Mouse (Mus musculus) neural tube, embryonic 15.5 days (tissue): ENCODE data around the gene B3gnt8. TPM values are rescaled to one million over a fixed set of nuclear protein-coding genes. Genes with fewer than 3 reads are reported as not detected.
A peak's percentile ranks its signal among the peaks of the same experiment; 100 is the strongest.
"Not testable (repeated sequence)": the region's sequence is repeated elsewhere in the genome, so short reads cannot be mapped to it uniquely, and the experiment has no call there.

Experiments
- ATAC-seq: fragments of 200-750 bp; cut with Nextera tagmentation; 2 replicates; pipeline ENCODE4 v1.8.0; 2017; ENCODE audit warnings: mild to moderate bottlenecking, moderate TSS enrichment, moderate library complexity; ENCODE audit not compliant: low FRiP score
- H3K27ac ChIP-seq: fragments of 300-500 bp; sonication (generic); replicated peaks from 2 replicates; pipeline ENCODE4 v1.5.1; 2015; ENCODE audit warnings: mild to moderate bottlenecking, inconsistent platforms
- H3K27me3 ChIP-seq: fragments of 300-500 bp; sonication (generic); replicated peaks from 2 replicates; pipeline ENCODE4 v1.6.1; 2015; ENCODE audit warnings: inconsistent platforms
- H3K36me3 ChIP-seq: fragments of 300-500 bp; sonication (generic); 2 replicates; pipeline ENCODE4 v1.6.1; 2015; ENCODE audit warnings: inconsistent platforms
- H3K4me1 ChIP-seq: fragments of 300-500 bp; sonication (generic); 2 replicates; pipeline ENCODE4 v1.6.1; 2015; ENCODE audit warnings: inconsistent platforms
- H3K4me2 ChIP-seq: fragments of 300-500 bp; sonication (generic); 2 replicates; pipeline ENCODE4 v1.6.1; 2015; ENCODE audit warnings: inconsistent platforms, mild to moderate bottlenecking, moderate library complexity
- H3K4me3 ChIP-seq: fragments of 300-500 bp; sonication (generic); replicated peaks from 2 replicates; pipeline ENCODE4 v1.5.1; 2015; ENCODE audit warnings: mild to moderate bottlenecking, inconsistent platforms
- H3K9ac ChIP-seq: fragments of 300-500 bp; sonication (generic); replicated peaks from 2 replicates; pipeline ENCODE4 v1.6.1; 2015; ENCODE audit warnings: mild to moderate bottlenecking, inconsistent platforms
- H3K9me3 ChIP-seq: fragments of 300-500 bp; sonication (generic); replicated peaks from 2 replicates; pipeline ENCODE4 v1.6.1; 2016; ENCODE audit warnings: inconsistent platforms
- WGBS: fragments of 180-500 bp; shearing (Covaris S2); methylation state at CpG from one replicate; pipeline ENCODE4 v1.1.7; 2015; ENCODE audit warnings: mixed read lengths; 5-methylcytosine and 5-hydroxymethylcytosine counted together
- polyA plus RNA-seq: library from polyadenylated mRNA; unstranded; fragments of >200 nt; fragmentation: Nextera tagmentation; extraction: Ambion mirVana; gene quantifications from 2 replicates; pipeline ENCODE4 v1.2.1, GENCODE M21; 2015

Gene B3gnt8
- 1.8 and 5.3 TPM in 2 replicates for polyA plus RNA-seq

DNA sequence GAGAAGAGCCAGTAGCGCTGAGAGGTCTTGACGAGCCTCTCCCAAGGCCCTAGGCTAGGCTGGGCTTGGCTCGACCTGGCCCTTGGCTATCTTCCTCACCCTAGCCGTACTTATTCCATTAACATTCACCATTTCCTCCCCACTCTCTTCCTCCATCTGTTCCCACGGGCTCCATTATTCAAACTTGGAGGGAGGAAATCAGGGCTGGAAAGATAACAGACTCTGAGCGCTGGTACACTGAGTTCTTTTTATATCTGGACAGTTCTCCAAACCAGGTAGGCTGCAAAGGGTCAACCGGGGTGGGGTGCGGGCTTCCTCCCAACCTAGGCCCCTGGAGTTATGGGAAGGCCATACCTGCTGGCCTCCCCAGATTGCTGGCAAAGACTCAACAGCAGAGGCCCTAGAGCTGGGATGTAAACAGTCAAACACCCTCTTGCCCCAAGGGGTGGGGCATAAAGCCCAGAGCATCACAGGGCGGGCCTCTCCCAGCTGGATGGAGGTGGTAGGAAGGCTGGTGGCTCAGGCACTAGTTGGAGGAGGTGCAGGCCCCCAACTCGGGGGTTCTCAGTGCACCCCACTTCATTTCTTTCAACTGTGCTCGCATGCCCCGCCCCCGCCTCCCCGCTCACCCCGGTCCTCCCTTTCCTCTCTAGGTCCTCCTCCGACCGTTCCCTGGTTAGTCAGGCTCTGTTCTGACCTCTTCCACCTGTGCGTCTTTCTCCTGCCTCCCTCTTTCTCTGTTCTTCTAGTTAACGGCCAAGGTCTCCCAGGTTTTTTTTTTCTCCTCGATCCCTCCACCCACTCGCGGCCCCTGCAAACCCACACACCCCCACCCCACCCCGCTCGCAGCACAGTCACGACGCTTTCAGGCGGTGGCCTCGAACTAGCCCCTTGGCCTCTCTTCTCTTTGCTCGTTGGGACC, at the start of gene B3gnt8:
Gene B3gnt8 (plus strand): TSS at position 146 of the 922 bp plus-strand sequence.
- Histone ChIP-seq H3K4me2 (peak within 1 kb of the TSS; percentile 51), H3K9me3 (no peaks in the 10 kb centered on the region), H3K4me1 (peaks cover 17% of the 10 kb centered on the region), H3K9ac (peak within 1 kb of the TSS; percentile 26; the same call in 1 of the 2 replicates), H3K27ac (no peak within 1 kb of the TSS), H3K4me3 (peak within 1 kb of the TSS; percentile 23), H3K36me3 (peaks cover 55% of the 10 kb centered on the region), H3K27me3 (peaks cover 23% of the 10 kb centered on the region)
- WGBS = 22% methylated on average over 28 of the region's 29 CpGs
- no peak for ATAC-seq

- H3K4me2 ChIP-seq, H3K27ac ChIP-seq, ATAC-seq, H3K9ac ChIP-seq, H3K27me3 ChIP-seq, H3K9me3 ChIP-seq, H3K36me3 ChIP-seq, H3K4me3 ChIP-seq, H3K4me1 ChIP-seq: not testable (repeated sequence)
- 82% methylated on average over 12 of the region's 14 CpGs for WGBS
These were observed 49.5 kb upstream of the B3gnt8 start for GRCm38 (mm10) chr7:25576793-25577437.

- Histone ChIP-seq H3K4me3 (no peak overlapping the region), H3K4me1 (no peaks in the 10 kb centered on the region), H3K9ac (no peak overlapping the region), H3K9me3 (no peaks in the 10 kb centered on the region), H3K27ac (no peak overlapping the region), H3K36me3 (no peaks in the 10 kb centered on the region), H3K27me3 (no peaks in the 10 kb centered on the region), H3K4me2 (no peak overlapping the region)
- ATAC-seq = no peak
- WGBS = 89% methylated on average over 10 of the region's 10 CpGs
These were observed 47.0 kb upstream of the B3gnt8 start for GRCm38 (mm10) chr7:25579441-25579840.

- Histone ChIP-seq H3K27ac (no peak overlapping the region), H3K4me3 (no peak overlapping the region), H3K4me1 (no peaks in the 10 kb centered on the region), H3K9me3 (no peaks in the 10 kb centered on the region), H3K9ac (no peak overlapping the region), H3K36me3 (no peaks in the 10 kb centered on the region), H3K27me3 (no peaks in the 10 kb centered on the region), H3K4me2 (no peak overlapping the region)
- ATAC-seq = no peak
- 89% methylated on average over 15 of the region's 15 CpGs for WGBS
These were observed 44.1 kb upstream of the B3gnt8 start for GRCm38 (mm10) chr7:25582301-25582810.

- Histone ChIP-seq H3K27me3 (no peaks in the 10 kb centered on the region), H3K4me3 (no peak overlapping the region), H3K4me2 (no peak overlapping the region), H3K9me3 (no peaks in the 10 kb centered on the region), H3K27ac (no peak overlapping the region), H3K9ac (no peak overlapping the region), H3K36me3 (no peaks in the 10 kb centered on the region), H3K4me1 (no peaks in the 10 kb centered on the region)
- 88% methylated on average over 5 of the region's 5 CpGs for WGBS
- no peak for ATAC-seq
These were observed 41.8 kb upstream of the B3gnt8 start for GRCm38 (mm10) chr7:25584651-25585050.

DNA sequence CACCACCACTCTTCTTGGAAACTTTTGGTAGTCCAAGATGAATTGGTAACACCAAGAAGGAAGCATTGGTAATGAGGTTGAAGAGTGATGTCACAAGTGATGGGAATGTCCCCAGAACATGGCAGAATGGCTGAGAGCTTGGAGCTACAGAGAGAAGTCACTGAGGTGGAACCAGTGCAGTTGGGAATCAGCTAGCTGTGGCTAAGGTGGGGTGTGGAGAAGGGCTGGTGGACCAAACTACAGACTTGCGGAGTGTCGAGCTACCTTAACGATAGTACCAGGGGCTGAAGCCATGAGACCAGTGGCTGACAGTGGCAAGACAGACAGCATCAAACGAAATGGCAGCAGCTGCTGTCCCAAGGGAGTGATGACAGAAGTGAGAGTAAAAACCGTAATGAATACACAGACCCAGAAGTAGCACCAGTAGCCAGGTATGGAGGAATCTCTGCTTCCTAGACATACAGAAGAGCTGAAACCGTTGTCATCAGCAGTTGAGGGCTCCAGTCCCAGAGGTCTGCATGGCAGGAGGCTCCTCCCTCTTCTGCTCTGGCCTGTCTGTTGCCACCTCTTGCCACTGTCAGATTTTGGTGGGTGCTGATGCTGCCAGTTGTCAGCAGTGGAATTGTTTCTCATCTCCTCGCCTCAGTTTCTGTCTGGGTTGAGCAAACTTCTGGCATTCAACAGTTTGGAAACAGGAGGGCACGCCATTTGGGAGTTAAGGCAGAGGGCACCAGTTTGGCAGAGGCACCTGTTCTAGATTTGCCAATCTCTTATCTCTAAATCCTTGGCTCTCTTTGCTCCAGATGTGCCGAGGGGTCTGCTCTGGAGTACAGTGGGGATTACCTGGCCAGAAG, 40.9 kb upstream of the B3gnt8 start:
- Histone ChIP-seq H3K36me3 (no peaks in the 10 kb centered on the region), H3K27ac (no peak overlapping the region), H3K4me1 (no peaks in the 10 kb centered on the region), H3K4me3 (no peak overlapping the region), H3K9ac (no peak overlapping the region), H3K27me3 (no peaks in the 10 kb centered on the region), H3K4me2 (no peak overlapping the region), H3K9me3 (no peaks in the 10 kb centered on the region)
- ATAC-seq = no peak
- 83% methylated on average over 9 of the region's 9 CpGs for WGBS

GRCm38 (mm10) chr7:25591226-25591625, 35.2 kb upstream of the B3gnt8 start:
- H3K4me2 ChIP-seq = no peak overlapping the region

GRCm38 (mm10) chr7:25593859-25594258, 32.6 kb upstream of the B3gnt8 start:
- no peaks in the 10 kb centered on the region for H3K27me3 ChIP-seq
- H3K36me3 ChIP-seq = no peaks in the 10 kb centered on the region
- H3K4me1 ChIP-seq = no peaks in the 10 kb centered on the region
- no peak overlapping the region for H3K4me3 ChIP-seq
- no peak overlapping the region for H3K27ac ChIP-seq
- H3K4me2 ChIP-seq = no peak overlapping the region
- WGBS = 57% methylated on average over 3 of the region's 3 CpGs
- no peak for ATAC-seq
- no peaks in the 10 kb centered on the region for H3K9me3 ChIP-seq
- H3K9ac ChIP-seq = no peak overlapping the region

More at GRCm38 (mm10) chr7:25591226-25591625, 35.2 kb upstream of the B3gnt8 start:
- H3K4me3 ChIP-seq = no peak overlapping the region
- no peaks in the 10 kb centered on the region for H3K27me3 ChIP-seq
- no peaks in the 10 kb centered on the region for H3K36me3 ChIP-seq
- WGBS = 85% methylated on average over 2 of the region's 2 CpGs
- no peak overlapping the region for H3K27ac ChIP-seq
- ATAC-seq = no peak
- no peak overlapping the region for H3K9ac ChIP-seq
- no peaks in the 10 kb centered on the region for H3K9me3 ChIP-seq
- no peaks in the 10 kb centered on the region for H3K4me1 ChIP-seq

DNA sequence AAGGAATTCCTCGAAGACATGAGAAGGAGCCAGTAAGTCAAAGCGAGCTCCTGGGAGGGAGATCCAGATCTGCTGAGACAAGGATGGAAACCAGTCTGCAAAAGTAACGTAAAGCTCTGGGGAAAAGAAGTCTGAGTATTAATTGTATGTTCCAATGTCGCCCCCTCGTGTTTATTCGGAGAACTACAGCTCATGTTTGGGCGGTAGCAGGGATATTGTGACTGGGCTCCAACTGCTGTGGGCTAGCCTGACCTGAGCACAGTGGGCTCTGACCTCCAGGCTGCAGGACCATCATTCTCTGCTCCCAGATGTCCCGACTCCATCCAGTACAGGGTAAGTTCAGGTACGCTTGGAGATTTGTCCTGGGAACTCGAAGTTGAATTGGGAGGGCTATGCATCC, 26.8 kb upstream of the B3gnt8 start:
- H3K4me2 ChIP-seq = no peak overlapping the region
- ATAC-seq = no peak
- no peak overlapping the region for H3K4me3 ChIP-seq
- WGBS = 11% methylated on average over 10 of the region's 10 CpGs
- no peaks in the 10 kb centered on the region for H3K9me3 ChIP-seq
- no peak overlapping the region for H3K27ac ChIP-seq
- no peak overlapping the region for H3K9ac ChIP-seq
- H3K27me3 ChIP-seq = no peaks in the 10 kb centered on the region
- H3K36me3 ChIP-seq = no peaks in the 10 kb centered on the region
- H3K4me1 ChIP-seq = no peaks in the 10 kb centered on the region

- H3K4me2 ChIP-seq = no peak overlapping the region
- no peaks in the 10 kb centered on the region for H3K9me3 ChIP-seq
- no peak overlapping the region for H3K27ac ChIP-seq
- no peak for ATAC-seq
- no peaks in the 10 kb centered on the region for H3K4me1 ChIP-seq
- H3K9ac ChIP-seq = no peak overlapping the region
- 90% methylated on average over 11 of the region's 11 CpGs for WGBS
- no peaks in the 10 kb centered on the region for H3K27me3 ChIP-seq
- no peak overlapping the region for H3K4me3 ChIP-seq
- H3K36me3 ChIP-seq = no peaks in the 10 kb centered on the region
These were observed 25.8 kb upstream of the B3gnt8 start for GRCm38 (mm10) chr7:25600666-25601065.

DNA sequence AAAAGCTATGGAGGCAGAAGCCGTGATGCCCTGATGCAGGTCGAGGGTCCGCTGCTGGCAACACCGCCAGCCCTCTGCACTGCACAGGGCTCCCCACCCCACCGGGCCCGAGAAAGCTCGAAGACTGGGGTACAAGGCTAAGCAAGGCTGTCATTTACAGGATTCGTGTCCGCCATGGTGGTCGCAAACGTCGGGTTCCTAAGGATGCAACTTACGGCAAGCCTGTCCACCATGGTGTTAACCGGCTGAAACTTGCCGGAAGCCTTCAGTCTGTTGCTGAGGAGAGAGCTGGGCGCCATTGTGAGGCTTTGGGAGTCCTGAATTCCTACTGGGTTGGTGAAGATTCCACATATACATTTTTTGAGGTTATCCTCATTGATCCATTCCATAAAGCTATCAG, 25.1 kb upstream of the B3gnt8 start:
- no peak overlapping the region for H3K4me3 ChIP-seq
- WGBS = 90% methylated on average over 16 of the region's 16 CpGs
- H3K27ac ChIP-seq = no peak overlapping the region
- ATAC-seq = no peak
- no peaks in the 10 kb centered on the region for H3K27me3 ChIP-seq
- no peaks in the 10 kb centered on the region for H3K9me3 ChIP-seq
- no peaks in the 10 kb centered on the region for H3K36me3 ChIP-seq
- no peak overlapping the region for H3K9ac ChIP-seq
- no peak overlapping the region for H3K4me2 ChIP-seq
- no peaks in the 10 kb centered on the region for H3K4me1 ChIP-seq
